Mouse (Mus musculus) adrenal gland, postnatal 10 days (tissue): ENCODE results near the gene Coasy. TPM values are rescaled to one million over a fixed set of nuclear protein-coding genes. Genes with fewer than 3 reads are reported as not detected.
"Not testable (repeated sequence)": the region's sequence is repeated elsewhere in the genome, so short reads cannot be mapped to it uniquely, and the experiment has no call there.

Source experiments
- DNase-seq: peaks from one replicate; pipeline ENCODE4 v3.0.0; 2021; ENCODE audit warnings: mixed read lengths
- total RNA-seq, 2 experiments: library from RNA; stranded (reverse); gene quantifications; 2 replicates each; pipeline ENCODE4 v1.2.3; 2021

Gene Coasy
- total RNA-seq, 2 experiments from 2014 or later: 98.0 to 102 TPM

- DNase-seq: peak; percentile 93
Measured at GRCm38 (mm10) chr11:101086756-101087681, 4.7 kb downstream of the Coasy start, which contains the start of gene Mlx. Gene Mlx (plus strand): TSS chr11:101087277.

GRCm38 (mm10) chr11:101087682-101088055 lies 5.3 kb downstream of the Coasy start:
- DNase-seq: no peak

- no peak for DNase-seq
Measured at GRCm38 (mm10) chr11:101089931-101090330, 7.6 kb downstream of the Coasy start.

- DNase-seq: no peak
Measured at GRCm38 (mm10) chr11:101094930-101095313, 12.6 kb downstream of the Coasy start.

- DNase-seq: peak; percentile 96
Measured at GRCm38 (mm10) chr11:101095314-101096024, 13.1 kb downstream of the Coasy start, which contains the start of gene Psmc3ip. Gene Psmc3ip (minus strand): TSS chr11:101095436.

- DNase-seq: no peak
Measured at GRCm38 (mm10) chr11:101098231-101098630, 15.9 kb downstream of the Coasy start.

GRCm38 (mm10) chr11:101103011-101103410 lies 20.6 kb downstream of the Coasy start:
- no peak for DNase-seq

GRCm38 (mm10) chr11:101109351-101109750 lies 27.0 kb downstream of the Coasy start:
- no peak for DNase-seq

- DNase-seq: no peak
Measured at GRCm38 (mm10) chr11:101110708-101111107, 28.3 kb downstream of the Coasy start.

GRCm38 (mm10) chr11:101111178-101111577 lies 28.8 kb downstream of the Coasy start:
- DNase-seq: no peak

GRCm38 (mm10) chr11:101112186-101112585 lies 29.8 kb downstream of the Coasy start:
- DNase-seq: no peak

- no peak for DNase-seq
Measured at GRCm38 (mm10) chr11:101115564-101115963, 33.2 kb downstream of the Coasy start.

- DNase-seq: no peak
Measured at GRCm38 (mm10) chr11:101118105-101118504, 35.7 kb downstream of the Coasy start.

GRCm38 (mm10) chr11:101119131-101119760 lies 36.9 kb downstream of the Coasy start:
- no peak for DNase-seq

- DNase-seq: peak; percentile 99
Measured at GRCm38 (mm10) chr11:101119761-101120544, 37.6 kb downstream of the Coasy start, which contains the start of the genes Retreg3 and Tubg1. Gene Retreg3 (minus strand): TSS chr11:101119893. Gene Tubg1 (plus strand): TSS chr11:101119938.

- DNase-seq: no peak
Measured at GRCm38 (mm10) chr11:101120545-101121188, 38.3 kb downstream of the Coasy start.

GRCm38 (mm10) chr11:101124494-101124893 lies 42.1 kb downstream of the Coasy start:
- DNase-seq: not testable (repeated sequence)

- DNase-seq: not testable (repeated sequence)
Measured at GRCm38 (mm10) chr11:101125008-101125407, 42.6 kb downstream of the Coasy start.

- no peak for DNase-seq
Measured at GRCm38 (mm10) chr11:101127075-101127474, 44.7 kb downstream of the Coasy start.

- DNase-seq: peak; percentile 40
Measured at GRCm38 (mm10) chr11:101128996-101129577, 46.7 kb downstream of the Coasy start.
